Mouse (Mus musculus): ENCODE measurements at regions not wholly inside any gene's neighbourhood (a gene's known extent, or its start where the extent isn't known, plus 50 kb on each side); places are given as distances from the start of the nearest gene placed in this dataset.

- no peak overlapping the region for H3K4me2 ChIP-seq (ENCODE audit: low read depth, low read length)
- WGBS, result 69% methylated on average over 3 of the region's 3 CpGs
- ATAC-seq (ENCODE audit: insufficient read depth, low FRiP score), result no peak
- no peak overlapping the region for H3K9ac ChIP-seq (ENCODE audit: low read length)
- no peaks in the 10 kb centered on the region for H3K9me3 ChIP-seq (replicated peaks; ENCODE audit: control insufficient read depth, low read length)
- H3K27me3 ChIP-seq (ENCODE audit: control insufficient read depth, insufficient read depth, low read length), result no peaks in the 10 kb centered on the region
- no peak overlapping the region for H3K4me3 ChIP-seq (replicated peaks; ENCODE audit: low read length)
- no peak overlapping the region for H3K27ac ChIP-seq (ENCODE audit: low read length)
- no peaks in the 10 kb centered on the region for H3K36me3 ChIP-seq (ENCODE audit: control insufficient read depth, insufficient read depth, low read length)
- H3K4me1 ChIP-seq (ENCODE audit: control insufficient read depth, insufficient read depth, low read length), result no peaks in the 10 kb centered on the region
Observed at GRCm38 (mm10) chr1:122439358-122439757, 871.6 kb upstream of the Ddx18 start.

- ATAC-seq (ENCODE audit: insufficient read depth, low FRiP score), result no peak
- H3K36me3 ChIP-seq (ENCODE audit: control insufficient read depth, insufficient read depth, low read length), result no peaks in the 10 kb centered on the region
- no peak overlapping the region for H3K4me2 ChIP-seq (ENCODE audit: low read depth, low read length)
- no peak overlapping the region for H3K4me3 ChIP-seq (replicated peaks; ENCODE audit: low read length)
- no peaks in the 10 kb centered on the region for H3K9me3 ChIP-seq (replicated peaks; ENCODE audit: control insufficient read depth, low read length)
- no peak overlapping the region for H3K27ac ChIP-seq (ENCODE audit: low read length)
- no peaks in the 10 kb centered on the region for H3K27me3 ChIP-seq (ENCODE audit: control insufficient read depth, insufficient read depth, low read length)
- no peaks in the 10 kb centered on the region for H3K4me1 ChIP-seq (ENCODE audit: control insufficient read depth, insufficient read depth, low read length)
- WGBS, result 63% methylated on average over 2 of the region's 2 CpGs
- H3K9ac ChIP-seq (ENCODE audit: low read length), result no peak overlapping the region
Observed at GRCm38 (mm10) chr1:122423503-122423902, 855.7 kb upstream of the Ddx18 start.

GRCm38 (mm10) chr1:122396342-122396741 is 828.6 kb upstream of the Ddx18 start:
- H3K9ac ChIP-seq (ENCODE audit: low read length), result no peak overlapping the region
- no peak overlapping the region for H3K4me2 ChIP-seq (ENCODE audit: low read depth, low read length)
- H3K27me3 ChIP-seq (ENCODE audit: control insufficient read depth, insufficient read depth, low read length), result no peaks in the 10 kb centered on the region
- no peak overlapping the region for H3K4me3 ChIP-seq (replicated peaks; ENCODE audit: low read length)
- WGBS, result 96% methylated on average over 2 of the region's 2 CpGs
- H3K9me3 ChIP-seq (replicated peaks; ENCODE audit: control insufficient read depth, low read length), result no peaks in the 10 kb centered on the region
- no peak for ATAC-seq (ENCODE audit: insufficient read depth, low FRiP score)
- no peaks in the 10 kb centered on the region for H3K36me3 ChIP-seq (ENCODE audit: control insufficient read depth, insufficient read depth, low read length)
- H3K4me1 ChIP-seq (ENCODE audit: control insufficient read depth, insufficient read depth, low read length), result no peaks in the 10 kb centered on the region
- H3K27ac ChIP-seq (ENCODE audit: low read length), result no peak overlapping the region

GRCm38 (mm10) chr1:122393660-122394355 is 826.0 kb upstream of the Ddx18 start:
- Histone ChIP-seq H3K4me2 (ENCODE audit: low read depth, low read length) (no peak overlapping the region), H3K36me3 (ENCODE audit: control insufficient read depth, insufficient read depth, low read length) (no peaks in the 10 kb centered on the region), H3K27me3 (ENCODE audit: control insufficient read depth, insufficient read depth, low read length) (no peaks in the 10 kb centered on the region), H3K4me1 (ENCODE audit: control insufficient read depth, insufficient read depth, low read length) (no peaks in the 10 kb centered on the region), H3K9ac (ENCODE audit: low read length) (no peak overlapping the region), H3K9me3 (replicated peaks; ENCODE audit: control insufficient read depth, low read length) (no peaks in the 10 kb centered on the region), H3K27ac (ENCODE audit: low read length) (no peak overlapping the region), H3K4me3 (replicated peaks; ENCODE audit: low read length) (no peak overlapping the region)
- 59% methylated on average over 3 of the region's 3 CpGs for WGBS
- ATAC-seq (ENCODE audit: insufficient read depth, low FRiP score), result no peak

- Histone ChIP-seq H3K9ac (ENCODE audit: low read length) (no peak overlapping the region), H3K4me3 (replicated peaks; ENCODE audit: low read length) (no peak overlapping the region), H3K4me1 (ENCODE audit: control insufficient read depth, insufficient read depth, low read length) (no peaks in the 10 kb centered on the region), H3K27ac (ENCODE audit: low read length) (no peak overlapping the region), H3K36me3 (ENCODE audit: control insufficient read depth, insufficient read depth, low read length) (no peaks in the 10 kb centered on the region), H3K4me2 (ENCODE audit: low read depth, low read length) (no peak overlapping the region), H3K9me3 (replicated peaks; ENCODE audit: control insufficient read depth, low read length) (no peaks in the 10 kb centered on the region), H3K27me3 (ENCODE audit: control insufficient read depth, insufficient read depth, low read length) (no peaks in the 10 kb centered on the region)
- ATAC-seq (ENCODE audit: insufficient read depth, low FRiP score), result peak; percentile 94
- 90% methylated on average over 16 of the region's 16 CpGs for WGBS
Observed at GRCm38 (mm10) chr1:122357015-122357414, 789.2 kb upstream of the Ddx18 start.

- no peaks in the 10 kb centered on the region for H3K4me1 ChIP-seq (ENCODE audit: control insufficient read depth, insufficient read depth, low read length)
- ATAC-seq (ENCODE audit: insufficient read depth, low FRiP score), result no peak
Observed at GRCm38 (mm10) chr1:122351530-122351929, 783.7 kb upstream of the Ddx18 start.

GRCm38 (mm10) chr1:122333267-122333666 is 765.5 kb upstream of the Ddx18 start:
- Histone ChIP-seq H3K4me3 (replicated peaks; ENCODE audit: low read length) (no peak overlapping the region), H3K9ac (ENCODE audit: low read length) (no peak overlapping the region), H3K9me3 (replicated peaks; ENCODE audit: control insufficient read depth, low read length) (no peaks in the 10 kb centered on the region), H3K4me2 (ENCODE audit: low read depth, low read length) (no peak overlapping the region), H3K36me3 (ENCODE audit: control insufficient read depth, insufficient read depth, low read length) (no peaks in the 10 kb centered on the region), H3K27ac (ENCODE audit: low read length) (no peak overlapping the region), H3K4me1 (ENCODE audit: control insufficient read depth, insufficient read depth, low read length) (no peaks in the 10 kb centered on the region), H3K27me3 (ENCODE audit: control insufficient read depth, insufficient read depth, low read length) (no peaks in the 10 kb centered on the region)
- ATAC-seq (ENCODE audit: insufficient read depth, low FRiP score), result no peak
- 41% methylated on average over 6 of the region's 6 CpGs for WGBS

More at GRCm38 (mm10) chr1:122351530-122351929, 783.7 kb upstream of the Ddx18 start:
- H3K9ac ChIP-seq (ENCODE audit: low read length), result no peak overlapping the region
- H3K4me3 ChIP-seq (replicated peaks; ENCODE audit: low read length), result no peak overlapping the region
- no peaks in the 10 kb centered on the region for H3K36me3 ChIP-seq (ENCODE audit: control insufficient read depth, insufficient read depth, low read length)
- H3K27ac ChIP-seq (ENCODE audit: low read length), result no peak overlapping the region
- no peak overlapping the region for H3K4me2 ChIP-seq (ENCODE audit: low read depth, low read length)
- H3K9me3 ChIP-seq (replicated peaks; ENCODE audit: control insufficient read depth, low read length), result no peaks in the 10 kb centered on the region
- no peaks in the 10 kb centered on the region for H3K27me3 ChIP-seq (ENCODE audit: control insufficient read depth, insufficient read depth, low read length)

- no peak overlapping the region for H3K4me2 ChIP-seq (ENCODE audit: low read depth, low read length)
- H3K27ac ChIP-seq (ENCODE audit: low read length), result no peak overlapping the region
- no peak overlapping the region for H3K9ac ChIP-seq (ENCODE audit: low read length)
- ATAC-seq (ENCODE audit: insufficient read depth, low FRiP score), result no peak
- no peaks in the 10 kb centered on the region for H3K9me3 ChIP-seq (replicated peaks; ENCODE audit: control insufficient read depth, low read length)
- no peak overlapping the region for H3K4me3 ChIP-seq (replicated peaks; ENCODE audit: low read length)
- no peaks in the 10 kb centered on the region for H3K27me3 ChIP-seq (ENCODE audit: control insufficient read depth, insufficient read depth, low read length)
- no peaks in the 10 kb centered on the region for H3K4me1 ChIP-seq (ENCODE audit: control insufficient read depth, insufficient read depth, low read length)
- no peaks in the 10 kb centered on the region for H3K36me3 ChIP-seq (ENCODE audit: control insufficient read depth, insufficient read depth, low read length)
- WGBS, result 41% methylated on average over 1 of the region's 1 CpGs
Observed at GRCm38 (mm10) chr1:122328276-122328675, 760.5 kb upstream of the Ddx18 start.

All from stomach, embryonic 16.5 days (tissue).